Mouse (Mus musculus) thymus, adult 2 months (tissue): ENCODE data around the gene Ppp1r15a.

ENCODE experiments used
- CTCF ChIP-seq: fragments of 200-500 bp; IDR thresholded peaks from 2 replicates; pipeline ENCODE4 v1.5.1; 2012; ENCODE audit warnings: mild to moderate bottlenecking, control low read depth, low read length, moderate library complexity, borderline replicate concordance; ENCODE audit not compliant: control insufficient read depth, poor library complexity, insufficient read depth; ENCODE audit errors: extremely low read depth
- POLR2A ChIP-seq: fragments of 200-500 bp; IDR thresholded peaks from 2 replicates; pipeline ENCODE4 v1.6.1; 2012; ENCODE audit warnings: mild to moderate bottlenecking, low read length, control low read depth, moderate library complexity; ENCODE audit not compliant: control insufficient read depth, poor library complexity, insufficient read depth; ENCODE audit errors: extremely low read depth

- no peak for TF ChIP-seq CTCF
- no peak for TF ChIP-seq POLR2A
Measured at GRCm38 (mm10) chr7:45482166-45482565, 43.9 kb downstream of the Ppp1r15a start.
